Mouse (Mus musculus): Measurements from ENCODE around the gene Dlg1. TPM values are rescaled to one million over a fixed set of nuclear protein-coding genes. Genes with fewer than 3 reads are reported as not detected.
A peak's percentile ranks its signal among the peaks of the same experiment; 100 is the strongest.

Gene Dlg1
- polyA plus RNA-seq, 1 experiment from 2014 or later, result 12.7 TPM

GRCm38 (mm10) chr16:31878573-31879257 lies 215.5 kb downstream of the Dlg1 start, which contains the start of gene Meltf:
Gene Meltf (plus strand): TSS chr16:31878810.
- no peak for TF ChIP-seq EP300 (IDR thresholded peaks at IDR 0.05)
- TF ChIP-seq CTCF (IDR thresholded peaks at IDR 0.05), result peak; percentile 91
- DNase-seq (ENCODE audit: low spot score), result peak; percentile 81
- Histone ChIP-seq H3K9ac (replicated peaks; ENCODE audit: low read depth) (no peak within 1 kb of the TSS), H3K4me2 (replicated peaks; ENCODE audit: low read depth, low read length) (no peak within 1 kb of the TSS), H3K27ac (ENCODE audit: low read length) (no peak within 1 kb of the TSS), H3K27me3 (replicated peaks; ENCODE audit: insufficient read depth, low read length) (no peaks in the 10 kb centered on the region), H3K9me3 (ENCODE audit: low read length) (no peaks in the 10 kb centered on the region), H3K36me3 (ENCODE audit: insufficient read depth, low read length) (no peaks in the 10 kb centered on the region), H3K4me1 (ENCODE audit: insufficient read depth, low read depth, low read length) (no peaks in the 10 kb centered on the region), H3K4me3 (ENCODE audit: low read depth, low read length) (no peak within 1 kb of the TSS)
- peak; percentile 85 for ATAC-seq
- 33% methylated on average over 21 of the region's 21 CpGs for WGBS

- DNase-seq (ENCODE audit: low spot score), result no peak
- no peaks in the 10 kb centered on the region for H3K9me3 ChIP-seq (ENCODE audit: low read length)
- no peaks in the 10 kb centered on the region for H3K36me3 ChIP-seq (ENCODE audit: insufficient read depth, low read length)
- no peak for ATAC-seq
- TF ChIP-seq CTCF (IDR thresholded peaks at IDR 0.05), result no peak
- TF ChIP-seq EP300 (IDR thresholded peaks at IDR 0.05), result no peak
- no peak overlapping the region for H3K27ac ChIP-seq (ENCODE audit: low read length)
- no peaks in the 10 kb centered on the region for H3K27me3 ChIP-seq (replicated peaks; ENCODE audit: insufficient read depth, low read length)
- no peaks in the 10 kb centered on the region for H3K4me1 ChIP-seq (ENCODE audit: insufficient read depth, low read depth, low read length)
- H3K9ac ChIP-seq (replicated peaks; ENCODE audit: low read depth), result no peak overlapping the region
- no peak overlapping the region for H3K4me2 ChIP-seq (replicated peaks; ENCODE audit: low read depth, low read length)
- WGBS, result 74% methylated on average over 8 of the region's 8 CpGs
- H3K4me3 ChIP-seq (ENCODE audit: low read depth, low read length), result no peak overlapping the region
These were observed 217.1 kb downstream of the Dlg1 start for GRCm38 (mm10) chr16:31880146-31880840.

- ATAC-seq, result no peak
- Histone ChIP-seq H3K27ac (ENCODE audit: low read length) (no peak overlapping the region), H3K4me2 (replicated peaks; ENCODE audit: low read depth, low read length) (no peak overlapping the region), H3K36me3 (ENCODE audit: insufficient read depth, low read length) (no peaks in the 10 kb centered on the region), H3K9ac (replicated peaks; ENCODE audit: low read depth) (no peak overlapping the region), H3K9me3 (ENCODE audit: low read length) (no peaks in the 10 kb centered on the region), H3K4me3 (ENCODE audit: low read depth, low read length) (no peak overlapping the region), H3K27me3 (replicated peaks; ENCODE audit: insufficient read depth, low read length) (no peaks in the 10 kb centered on the region), H3K4me1 (ENCODE audit: insufficient read depth, low read depth, low read length) (no peaks in the 10 kb centered on the region)
- 74% methylated on average over 9 of the region's 9 CpGs for WGBS
- DNase-seq (ENCODE audit: low spot score), result no peak
- TF ChIP-seq CTCF (IDR thresholded peaks at IDR 0.05) (no peak), EP300 (IDR thresholded peaks at IDR 0.05) (no peak)
These were observed 219.2 kb downstream of the Dlg1 start for GRCm38 (mm10) chr16:31882381-31882908.

GRCm38 (mm10) chr16:31883302-31883701 lies 220.1 kb downstream of the Dlg1 start:
- DNase-seq (ENCODE audit: low spot score) (peak; percentile 36), ATAC-seq (no peak; the same call in 1 of the 2 replicates)
- no peak overlapping the region for H3K4me3 ChIP-seq (ENCODE audit: low read depth, low read length)
- H3K9ac ChIP-seq (replicated peaks; ENCODE audit: low read depth), result no peak overlapping the region
- TF ChIP-seq CTCF (IDR thresholded peaks at IDR 0.05) (no peak), EP300 (IDR thresholded peaks at IDR 0.05) (no peak)
- H3K27ac ChIP-seq (ENCODE audit: low read length), result no peak overlapping the region
- H3K4me1 ChIP-seq (ENCODE audit: insufficient read depth, low read depth, low read length), result no peaks in the 10 kb centered on the region
- H3K9me3 ChIP-seq (ENCODE audit: low read length), result no peaks in the 10 kb centered on the region
- H3K27me3 ChIP-seq (replicated peaks; ENCODE audit: insufficient read depth, low read length), result no peaks in the 10 kb centered on the region
- H3K36me3 ChIP-seq (ENCODE audit: insufficient read depth, low read length), result no peaks in the 10 kb centered on the region
- WGBS, result 47% methylated on average over 14 of the region's 14 CpGs
- H3K4me2 ChIP-seq (replicated peaks; ENCODE audit: low read depth, low read length), result no peak overlapping the region; the same call in 1 of the 2 replicates

- H3K9ac ChIP-seq (replicated peaks; ENCODE audit: low read depth), result no peak overlapping the region
- WGBS, result 16% methylated on average over 6 of the region's 6 CpGs
These were observed 220.7 kb downstream of the Dlg1 start for GRCm38 (mm10) chr16:31883902-31884301.

GRCm38 (mm10) chr16:31890907-31891306 lies 227.7 kb downstream of the Dlg1 start:
- H3K36me3 ChIP-seq (ENCODE audit: insufficient read depth, low read length), result no peaks in the 10 kb centered on the region
- 79% methylated on average over 7 of the region's 7 CpGs for WGBS
- H3K27ac ChIP-seq (ENCODE audit: low read length), result no peak overlapping the region
- no peaks in the 10 kb centered on the region for H3K4me1 ChIP-seq (ENCODE audit: insufficient read depth, low read depth, low read length)
- no peak for TF ChIP-seq CTCF (IDR thresholded peaks at IDR 0.05)
- no peak for TF ChIP-seq EP300 (IDR thresholded peaks at IDR 0.05)
- no peaks in the 10 kb centered on the region for H3K9me3 ChIP-seq (ENCODE audit: low read length)
- H3K9ac ChIP-seq (replicated peaks; ENCODE audit: low read depth), result no peak overlapping the region
- DNase-seq (ENCODE audit: low spot score) (no peak), ATAC-seq (no peak)
- H3K4me2 ChIP-seq (replicated peaks; ENCODE audit: low read depth, low read length), result no peak overlapping the region
- no peak overlapping the region for H3K4me3 ChIP-seq (ENCODE audit: low read depth, low read length)
- no peaks in the 10 kb centered on the region for H3K27me3 ChIP-seq (replicated peaks; ENCODE audit: insufficient read depth, low read length)

More at GRCm38 (mm10) chr16:31883902-31884301, 220.7 kb downstream of the Dlg1 start:
- ATAC-seq (no peak), DNase-seq (ENCODE audit: low spot score) (no peak)
- no peak for TF ChIP-seq EP300 (IDR thresholded peaks at IDR 0.05)
- no peak for TF ChIP-seq CTCF (IDR thresholded peaks at IDR 0.05)
- Histone ChIP-seq H3K4me1 (ENCODE audit: insufficient read depth, low read depth, low read length) (no peaks in the 10 kb centered on the region), H3K4me2 (replicated peaks; ENCODE audit: low read depth, low read length) (no peak overlapping the region; the same call in 1 of the 2 replicates), H3K36me3 (ENCODE audit: insufficient read depth, low read length) (no peaks in the 10 kb centered on the region), H3K27ac (ENCODE audit: low read length) (no peak overlapping the region), H3K4me3 (ENCODE audit: low read depth, low read length) (no peak overlapping the region), H3K27me3 (replicated peaks; ENCODE audit: insufficient read depth, low read length) (no peaks in the 10 kb centered on the region), H3K9me3 (ENCODE audit: low read length) (no peaks in the 10 kb centered on the region)
